Mouse (Mus musculus) MEL (cell line): ENCODE data around the gene Tjp3. TPM values are rescaled to one million over a fixed set of nuclear protein-coding genes. Genes with fewer than 3 reads are reported as not detected.

Experiments used
- DNase-seq: peaks from one replicate; pipeline ENCODE4 v3.0.0; 2011; ENCODE audit warnings: low read depth, low spot score
- H3K27ac ChIP-seq: 2 replicates; pipeline ENCODE4 v1.5.1; 2012; ENCODE audit warnings: low read depth, mild to moderate bottlenecking, control low read depth, low read length, moderate library complexity; ENCODE audit not compliant: control insufficient read depth
- H3K27me3 ChIP-seq, 2 experiments: fragments of 150-350 bp in 1 of 2; sonication (generic) in 1 of 2; 2 replicates each; pipeline ENCODE4 v1.6.1; 2012; ENCODE audit warnings: low read length in 2 of 2, mild to moderate bottlenecking in 2 of 2, improper control_type of control experiment in 1 of 2, moderate library complexity in 1 of 2; ENCODE audit not compliant: insufficient read depth in 2 of 2, control insufficient read depth in 1 of 2
- H3K36me3 ChIP-seq, 2 experiments: 2 replicates each; pipeline ENCODE4 v1.6.1; 2012 to 2014; ENCODE audit warnings: low read length in 2 of 2, improper control_type of control experiment in 1 of 2, inconsistent platforms in 1 of 2, mild to moderate bottlenecking in 1 of 2; ENCODE audit not compliant: insufficient read depth in 2 of 2, control insufficient read depth in 1 of 2
- H3K4me1 ChIP-seq, 2 experiments: fragments of 150-350 bp in 1 of 2; sonication (generic) in 1 of 2; 2 replicates each; pipeline ENCODE4 v1.6.1; 2012; ENCODE audit warnings: low read length in 2 of 2, improper control_type of control experiment in 1 of 2, mild to moderate bottlenecking in 1 of 2; ENCODE audit not compliant: insufficient read depth in 2 of 2, control insufficient read depth in 1 of 2
- H3K4me3 ChIP-seq, 2 experiments: fragments of 150-350 bp in 1 of 2; sonication (generic) in 1 of 2; 2 replicates each; pipeline ENCODE4 v1.5.1; 2012; ENCODE audit warnings: low read depth in 2 of 2, low read length in 2 of 2, mild to moderate bottlenecking in 2 of 2, moderate library complexity in 2 of 2, control low read depth in 1 of 2, improper control_type of control experiment in 1 of 2; ENCODE audit not compliant: control insufficient read depth in 1 of 2, insufficient read depth in 1 of 2
- H3K79me2 ChIP-seq: 2 replicates; pipeline ENCODE4 v1.6.1; 2012; ENCODE audit warnings: mild to moderate bottlenecking, low read length, moderate library complexity; ENCODE audit not compliant: control insufficient read depth, poor library complexity, insufficient read depth
- H3K9ac ChIP-seq: 2 replicates; pipeline ENCODE4 v1.6.1; 2012; ENCODE audit warnings: low read depth, mild to moderate bottlenecking, control low read depth, low read length, moderate library complexity; ENCODE audit not compliant: control insufficient read depth, poor library complexity, severe bottlenecking
- H3K9me3 ChIP-seq: fragments of 150-350 bp; sonication (generic); replicated peaks from 2 replicates; pipeline ENCODE4 v1.6.1; 2012; ENCODE audit warnings: mild to moderate bottlenecking, low read length, improper control_type of control experiment, moderate library complexity; ENCODE audit not compliant: insufficient read depth
- BHLHE40 ChIP-seq: IDR thresholded peaks from 2 replicates; pipeline ENCODE4 v1.6.1; 2012; ENCODE audit warnings: low read depth, mild to moderate bottlenecking, inconsistent platforms, low read length, improper control_type of control experiment, borderline replicate concordance
- CHD1 ChIP-seq: IDR thresholded peaks from 2 replicates; pipeline ENCODE4 v1.6.1; 2012; ENCODE audit warnings: low read depth, mild to moderate bottlenecking, inconsistent platforms, low read length, improper control_type of control experiment
- CHD2 ChIP-seq: IDR thresholded peaks from 2 replicates; pipeline ENCODE4 v1.6.1; 2011; ENCODE audit warnings: low read length, improper control_type of control experiment
- CTCF ChIP-seq, 3 experiments: IDR thresholded peaks in 2 of 3; conservative IDR thresholded peaks in 1 of 3; 2 replicates each; pipeline ENCODE4 v1.5.1; 2011 to 2012; ENCODE audit warnings: low read length in 3 of 3, low read depth in 2 of 3, mild to moderate bottlenecking in 2 of 3, improper control_type of control experiment in 1 of 3, inconsistent platforms in 1 of 3, mixed read lengths in 1 of 3, moderate library complexity in 1 of 3; ENCODE audit not compliant: control insufficient read depth in 1 of 3, insufficient read depth in 1 of 3, poor library complexity in 1 of 3, severe bottlenecking in 1 of 3
- E2F4 ChIP-seq: IDR thresholded peaks from 2 replicates; pipeline ENCODE4 v1.6.1; 2011; ENCODE audit warnings: low read depth, low read length, improper control_type of control experiment, borderline replicate concordance
- ELF1 ChIP-seq: IDR thresholded peaks from 2 replicates; pipeline ENCODE4 v1.6.1; 2014; ENCODE audit warnings: low read depth, mild to moderate bottlenecking, inconsistent platforms, low read length, improper control_type of control experiment, moderate library complexity
- ETS1 ChIP-seq: IDR thresholded peaks from 2 replicates; pipeline ENCODE4 v1.6.1; 2012; ENCODE audit warnings: low read depth, mild to moderate bottlenecking, inconsistent platforms, low read length, improper control_type of control experiment, moderate library complexity
- GABPA ChIP-seq: IDR thresholded peaks from 2 replicates; pipeline ENCODE4 v1.6.1; 2012; ENCODE audit warnings: low read depth, mild to moderate bottlenecking, inconsistent platforms, low read length, improper control_type of control experiment, moderate library complexity
- HCFC1 ChIP-seq: IDR thresholded peaks from 2 replicates; pipeline ENCODE4 v1.6.1; 2012; ENCODE audit warnings: low read depth, mild to moderate bottlenecking, inconsistent platforms, low read length, improper control_type of control experiment, moderate library complexity
- JUND ChIP-seq: IDR thresholded peaks from 2 replicates; pipeline ENCODE4 v1.6.1; 2011; ENCODE audit warnings: low read depth, mild to moderate bottlenecking, improper control_type of control experiment, low read length
- KAT2A ChIP-seq: conservative IDR thresholded peaks from 2 replicates; pipeline ENCODE4 v1.6.1; 2012; ENCODE audit warnings: low read depth, low read length, improper control_type of control experiment, inconsistent platforms
- MAX ChIP-seq: IDR thresholded peaks from 2 replicates; pipeline ENCODE4 v1.6.1; 2011; ENCODE audit warnings: low read length, improper control_type of control experiment
- MAZ ChIP-seq: IDR thresholded peaks from 2 replicates; pipeline ENCODE4 v1.6.1; 2012; ENCODE audit warnings: low read depth, mild to moderate bottlenecking, inconsistent platforms, low read length, improper control_type of control experiment
- MEF2A ChIP-seq: IDR thresholded peaks from 2 replicates; pipeline ENCODE4 v1.6.1; 2014; ENCODE audit warnings: low read depth, mild to moderate bottlenecking, inconsistent platforms, low read length, improper control_type of control experiment; ENCODE audit not compliant: poor library complexity, insufficient replicate concordance, severe bottlenecking; ENCODE audit errors: extremely low read depth
- MXI1 ChIP-seq: IDR thresholded peaks from 2 replicates; pipeline ENCODE4 v1.6.1; 2011; ENCODE audit warnings: mild to moderate bottlenecking, low read depth, low read length, improper control_type of control experiment
- MYB ChIP-seq: IDR thresholded peaks from 2 replicates; pipeline ENCODE4 v1.6.1; 2011; ENCODE audit warnings: mild to moderate bottlenecking, low read depth, low read length, improper control_type of control experiment
- MYC ChIP-seq: IDR thresholded peaks from 2 replicates; pipeline ENCODE4 v1.6.1; 2011; ENCODE audit warnings: low read depth, mild to moderate bottlenecking, low read length, improper control_type of control experiment, moderate library complexity
- NRF1 ChIP-seq: IDR thresholded peaks from 2 replicates; pipeline ENCODE4 v1.6.1; 2014; ENCODE audit warnings: low read depth, mild to moderate bottlenecking, inconsistent platforms, low read length, improper control_type of control experiment, moderate library complexity; ENCODE audit not compliant: poor library complexity, insufficient read depth, severe bottlenecking
- POLR2A ChIP-seq, 2 experiments: IDR thresholded peaks; 2 replicates each; pipeline ENCODE4 v1.6.1; 2011 to 2012; ENCODE audit warnings: low read length in 2 of 2, mild to moderate bottlenecking in 2 of 2, control low read depth in 1 of 2, improper control_type of control experiment in 1 of 2, low read depth in 1 of 2, moderate library complexity in 1 of 2; ENCODE audit not compliant: control insufficient read depth in 1 of 2, insufficient read depth in 1 of 2, poor library complexity in 1 of 2
- POLR2AphosphoS5 ChIP-seq: IDR thresholded peaks from 2 replicates; pipeline ENCODE4 v1.6.1; 2012; ENCODE audit warnings: low read depth, borderline replicate concordance, mild to moderate bottlenecking, inconsistent platforms, low read length, moderate library complexity, mixed read lengths
- RCOR1 ChIP-seq: IDR thresholded peaks from 2 replicates; pipeline ENCODE4 v1.6.1; 2012; ENCODE audit warnings: low read depth, mild to moderate bottlenecking, inconsistent platforms, low read length, improper control_type of control experiment
- SIN3A ChIP-seq: IDR thresholded peaks from 2 replicates; pipeline ENCODE4 v1.6.1; 2012; ENCODE audit warnings: low read length, improper control_type of control experiment, inconsistent platforms
- TAL1 ChIP-seq: IDR thresholded peaks from 2 replicates; pipeline ENCODE4 v1.6.1; 2012; ENCODE audit warnings: mild to moderate bottlenecking, inconsistent platforms, low read length, moderate library complexity, mixed read lengths
- TBP ChIP-seq: IDR thresholded peaks from 2 replicates; pipeline ENCODE4 v1.8.0; 2011; ENCODE audit warnings: low read depth, low read length, improper control_type of control experiment
- UBTF ChIP-seq: IDR thresholded peaks from 2 replicates; pipeline ENCODE4 v1.6.1; 2012; ENCODE audit warnings: low read depth, mild to moderate bottlenecking, inconsistent platforms, low read length, improper control_type of control experiment, moderate library complexity, borderline replicate concordance; ENCODE audit not compliant: insufficient read depth
- ZC3H11A ChIP-seq: IDR thresholded peaks from 2 replicates; pipeline ENCODE4 v1.6.1; 2012; ENCODE audit warnings: low read depth, mild to moderate bottlenecking, inconsistent platforms, low read length, improper control_type of control experiment
- ZKSCAN1 ChIP-seq: IDR thresholded peaks from 2 replicates; pipeline ENCODE4 v1.6.1; 2012; ENCODE audit warnings: low read depth, mild to moderate bottlenecking, inconsistent platforms, low read length, improper control_type of control experiment, moderate library complexity
- ZNF384 ChIP-seq: IDR thresholded peaks from 2 replicates; pipeline ENCODE4 v1.6.1; 2012; ENCODE audit warnings: low read depth, mild to moderate bottlenecking, inconsistent platforms, low read length, improper control_type of control experiment
- polyA plus RNA-seq, 2 experiments: library from polyadenylated mRNA; stranded (reverse) in 1 of 2; unstranded in 1 of 2; fragments of >175 nt in 1 of 2; fragments of >200 nt in 1 of 2; gene quantifications; 2 replicates each; pipeline versions ENCODE4 v1.2.1 to v1.2.4; 2012; ENCODE audit warnings: low replicate concordance in 2 of 2, low read depth in 1 of 2; ENCODE audit not compliant: insufficient read length in 2 of 2, insufficient read depth in 1 of 2, missing spikeins in 1 of 2
- total RNA-seq: library from RNA; depleted of rRNA; stranded (reverse); fragments of 300-350 nt; gene quantifications from 2 replicates; pipeline ENCODE4 v1.2.3, GENCODE M21; 2012

Tjp3 gene
- total and polyA plus RNA-seq, 3 experiments, result 2.9 to 4.9 TPM; not detected in 1

DNA sequence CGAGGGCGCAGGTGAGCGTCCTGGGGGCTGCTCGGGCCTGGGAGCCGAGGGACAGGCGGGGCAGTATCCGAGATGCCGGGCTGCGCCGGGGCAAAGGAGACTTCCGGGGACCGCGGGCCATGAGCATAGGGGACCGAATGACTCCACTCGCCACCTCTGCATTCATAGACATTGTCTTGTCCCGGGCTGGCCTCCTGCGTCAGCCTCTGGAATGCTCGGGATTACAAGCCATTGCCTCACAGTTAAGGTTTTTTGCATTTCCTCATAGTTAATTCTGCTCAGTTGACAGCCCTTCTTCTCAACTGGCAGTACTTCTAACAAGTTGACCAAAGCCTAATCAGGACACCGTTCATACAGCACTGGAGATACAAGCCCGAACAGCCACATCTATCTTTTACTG, 30.1 kb upstream of the Tjp3 start:
- peaks cover 2 to 6% of the 10 kb centered on the region in 2 experiments; a peak in 2 of 4 replicates for H3K36me3 ChIP-seq
- peaks cover 20% of the 10 kb centered on the region for H3K79me2 ChIP-seq
- no peaks in the 10 kb centered on the region for H3K9me3 ChIP-seq
- peak overlapping the region; percentile 54 to 86 for H3K4me3 ChIP-seq
- H3K9ac ChIP-seq, result peak overlapping the region; percentile 93
- no peak for DNase-seq
- H3K27ac ChIP-seq, result peak overlapping the region; percentile 46
- no peaks in the 10 kb centered on the region for H3K27me3 ChIP-seq
- H3K4me1 ChIP-seq, result peaks cover 0 to 12% of the 10 kb centered on the region in 2 experiments; a peak in 3 of 4 replicates
- no peak for TF ChIP-seq RCOR1
- TF ChIP-seq KAT2A, result no peak
- no peak for TF ChIP-seq GABPA
- TF ChIP-seq TBP, result no peak
- no peak for TF ChIP-seq MYB
- no peak for TF ChIP-seq CHD1
- TF ChIP-seq POLR2A (IDR thresholded peaks at IDR 0.05; ENCODE audit: control insufficient read depth in 1 of 2, insufficient read depth in 1 of 2, low read depth in 1 of 2, low read length in 2 of 2, poor library complexity in 1 of 2), result no peak
- TF ChIP-seq UBTF, result no peak
- TF ChIP-seq, all 39 proteins: peak for 0

DNA sequence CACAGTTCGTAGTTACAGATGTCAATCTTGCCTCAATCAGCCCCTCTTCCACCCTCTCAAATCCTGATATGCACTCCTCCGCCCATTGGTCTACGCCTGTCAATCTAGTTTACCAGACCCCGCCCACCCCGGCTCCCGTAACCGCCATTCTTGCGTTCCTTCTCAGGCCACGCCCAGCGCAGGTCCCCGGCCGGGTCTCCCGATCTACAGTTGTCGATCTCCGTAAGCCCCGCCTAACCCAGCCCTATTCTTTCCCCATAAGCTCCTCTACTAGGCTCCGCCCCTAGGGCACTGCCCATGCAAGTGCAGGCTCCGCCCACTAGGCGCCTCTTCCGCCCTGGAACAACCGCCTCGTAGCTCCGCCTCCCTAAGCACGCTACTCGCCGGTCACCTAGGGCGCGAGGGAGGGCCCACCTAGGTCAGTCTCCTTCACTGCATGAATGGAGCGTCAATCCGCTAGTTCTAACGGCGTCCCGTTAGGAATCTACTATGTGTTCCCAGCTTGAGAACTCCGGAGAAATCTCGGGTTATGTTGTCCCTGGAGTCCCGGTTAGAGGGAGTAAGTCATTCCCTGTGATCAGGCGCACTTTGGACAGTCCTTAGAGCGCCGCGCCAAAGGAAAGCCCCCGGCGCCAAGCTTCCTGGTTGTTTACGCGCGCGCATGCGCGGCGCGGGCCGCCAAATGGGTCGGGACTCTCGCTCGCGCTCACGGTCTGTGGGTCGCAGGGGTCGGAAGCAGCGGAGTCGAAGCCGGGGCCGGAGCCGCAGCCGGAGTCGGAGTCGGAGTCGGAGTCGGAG, 29.4 kb upstream of the Tjp3 start, which contains the start of gene Cactin:
Gene Cactin (plus strand): TSS at position 554 of the 798 bp plus-strand sequence.
- H3K79me2 ChIP-seq, result peaks cover 20% of the 10 kb centered on the region
- peak within 1 kb of the TSS; percentile 93 for H3K9ac ChIP-seq
- H3K4me3 ChIP-seq, result peak within 1 kb of the TSS; percentile 85 to 86
- H3K9me3 ChIP-seq, result no peaks in the 10 kb centered on the region
- H3K27ac ChIP-seq, result peak within 1 kb of the TSS; percentile 96
- H3K27me3 ChIP-seq, result no peaks in the 10 kb centered on the region
- peaks cover 0 to 12% of the 10 kb centered on the region in 2 experiments; a peak in 3 of 4 replicates for H3K4me1 ChIP-seq
- peak; percentile 100 for DNase-seq
- peaks cover 2 to 6% of the 10 kb centered on the region in 2 experiments; a peak in 2 of 4 replicates for H3K36me3 ChIP-seq
- TF ChIP-seq BHLHE40 (no peak), NRF1 (peak; percentile 98), TAL1 (no peak), POLR2A (IDR thresholded peaks at IDR 0.05; ENCODE audit: control insufficient read depth in 1 of 2, insufficient read depth in 1 of 2, low read depth in 1 of 2, low read length in 2 of 2, poor library complexity in 1 of 2) (peak; percentile 80 to 84; a peak in 3 of 4 replicates), CHD2 (no peak), GABPA (no peak), UBTF (no peak), MAX (peak; percentile 100), POLR2AphosphoS5 (no peak), MXI1 (peak; percentile 81), JUND (no peak), RCOR1 (no peak), ZC3H11A (0 out of 2 replicates have a peak, but pooled peaks have one; percentile 6), ELF1 (peak; percentile 96), HCFC1 (peak; percentile 97), TBP (peak; percentile 76), MYB (no peak), MAZ (no peak), ZNF384 (no peak), ZKSCAN1 (no peak), MYC (peak; percentile 84), SIN3A (peak; percentile 96), E2F4 (peak; percentile 94), MEF2A (no peak), CTCF (IDR thresholded peaks at IDR 0.05 in 2 of 3, conservative IDR thresholded peaks at IDR 0.05 in 1 of 3; ENCODE audit: control insufficient read depth in 1 of 3, insufficient read depth in 1 of 3, low read depth in 2 of 3, low read length in 3 of 3, poor library complexity in 1 of 3, severe bottlenecking in 1 of 3) (no peak; a peak in 1 of 6 replicates), ETS1 (no peak)
